Mouse (Mus musculus): Measurements from ENCODE around the gene Gm11562. TPM values are rescaled to one million over a fixed set of nuclear protein-coding genes. Genes with fewer than 3 reads are reported as not detected.
"Not testable (repeated sequence)": the region's sequence is repeated elsewhere in the genome, so short reads cannot be mapped to it uniquely, and the experiment has no call there.

Gene Gm11562
- polyA plus RNA-seq, 1 experiment: not detected

GRCm38 (mm10) chr11:99646444-99646843, 26.2 kb upstream of the Gm11562 start:
- 75% methylated on average over 15 of the region's 15 CpGs for WGBS
- no peak overlapping the region for H3K27ac ChIP-seq (ENCODE audit: insufficient read depth, low read depth, low read length)
- H3K4me1 ChIP-seq (ENCODE audit: control insufficient read depth, insufficient read depth, low read length): no peaks in the 10 kb centered on the region
- H3K27me3 ChIP-seq (replicated peaks; ENCODE audit: control insufficient read depth, insufficient read depth, low read length): no peaks in the 10 kb centered on the region
- TF ChIP-seq CTCF (conservative IDR thresholded peaks at IDR 0.05; ENCODE audit: insufficient read depth, insufficient read length, low read depth, low read length) (no peak), POLR2A (IDR thresholded peaks at IDR 0.05; ENCODE audit: low read depth, low read length) (no peak)
- H3K4me3 ChIP-seq (ENCODE audit: insufficient read depth, low read depth, low read length): no peak overlapping the region
- no peak for DNase-seq
- H3K36me3 ChIP-seq (ENCODE audit: control insufficient read depth, insufficient read depth, low read length): no peaks in the 10 kb centered on the region

GRCm38 (mm10) chr11:99644351-99644750, 24.1 kb upstream of the Gm11562 start:
- Histone ChIP-seq H3K4me3 (ENCODE audit: insufficient read depth, low read depth, low read length) (no peak overlapping the region), H3K4me1 (ENCODE audit: control insufficient read depth, insufficient read depth, low read length) (no peaks in the 10 kb centered on the region), H3K27ac (ENCODE audit: insufficient read depth, low read depth, low read length) (no peak overlapping the region), H3K36me3 (ENCODE audit: control insufficient read depth, insufficient read depth, low read length) (no peaks in the 10 kb centered on the region), H3K27me3 (replicated peaks; ENCODE audit: control insufficient read depth, insufficient read depth, low read length) (no peaks in the 10 kb centered on the region)
- 77% methylated on average over 3 of the region's 3 CpGs for WGBS
- TF ChIP-seq CTCF (conservative IDR thresholded peaks at IDR 0.05; ENCODE audit: insufficient read depth, insufficient read length, low read depth, low read length): no peak
- no peak for TF ChIP-seq POLR2A (IDR thresholded peaks at IDR 0.05; ENCODE audit: low read depth, low read length)
- no peak for DNase-seq

DNA sequence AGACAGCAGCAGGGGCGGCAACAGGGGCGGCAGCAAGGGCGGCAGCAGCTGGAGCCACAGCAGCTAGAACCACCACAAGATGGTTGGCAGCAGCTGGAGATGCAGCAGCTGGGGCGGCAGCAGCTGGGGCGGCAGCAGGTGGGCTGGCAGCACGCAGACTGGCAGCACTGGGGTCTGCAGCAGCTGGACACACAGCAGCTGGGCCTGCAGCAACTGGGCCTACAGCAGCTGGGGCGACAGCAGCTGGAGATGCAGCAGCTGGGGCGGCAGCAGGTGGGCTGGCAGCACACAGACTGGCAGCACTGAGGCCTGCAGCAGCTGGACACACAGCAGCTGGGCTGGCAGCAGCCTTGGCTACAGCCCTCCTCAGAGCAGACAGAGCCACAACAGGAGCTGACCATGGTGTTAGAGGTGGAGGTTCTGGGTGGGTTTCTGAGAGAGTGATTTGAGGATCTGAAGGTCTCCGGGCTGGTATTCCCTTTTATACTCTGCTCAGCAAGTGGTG, 23.5 kb upstream of the Gm11562 start, which contains the start of gene Krtap4-7:
Krtap4-7 (minus strand) TSS at position 455 of the 505 bp plus-strand sequence.
- DNase-seq; H3K27me3 ChIP-seq (replicated peaks; ENCODE audit: control insufficient read depth, insufficient read depth, low read length); H3K4me3 ChIP-seq (ENCODE audit: insufficient read depth, low read depth, low read length); H3K4me1 ChIP-seq (ENCODE audit: control insufficient read depth, insufficient read depth, low read length); H3K27ac ChIP-seq (ENCODE audit: insufficient read depth, low read depth, low read length); H3K36me3 ChIP-seq (ENCODE audit: control insufficient read depth, insufficient read depth, low read length): not testable (repeated sequence)
- WGBS: 82% methylated on average over 9 of the region's 9 CpGs

DNA sequence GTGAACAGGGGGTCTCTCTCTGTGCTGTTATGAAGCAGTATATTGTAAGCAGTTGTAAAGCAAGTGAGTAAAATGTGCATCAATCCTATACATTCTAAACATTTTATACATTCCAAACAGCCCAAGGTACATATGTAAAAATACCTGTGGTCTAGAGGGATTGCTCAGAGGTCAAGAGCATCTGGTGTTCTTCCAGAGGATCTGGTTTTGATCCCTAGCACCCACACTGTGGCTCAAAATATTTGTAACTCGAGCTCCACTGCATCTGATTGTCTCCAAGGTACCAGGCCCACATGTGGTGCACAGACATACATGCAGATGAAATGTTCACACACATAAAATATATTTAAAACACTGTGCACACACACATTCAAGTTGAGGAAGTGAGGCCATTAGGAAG, 20.7 kb upstream of the Gm11562 start:
- Histone ChIP-seq H3K36me3 (ENCODE audit: control insufficient read depth, insufficient read depth, low read length) (no peaks in the 10 kb centered on the region), H3K27me3 (replicated peaks; ENCODE audit: control insufficient read depth, insufficient read depth, low read length) (no peaks in the 10 kb centered on the region), H3K27ac (ENCODE audit: insufficient read depth, low read depth, low read length) (no peak overlapping the region), H3K4me1 (ENCODE audit: control insufficient read depth, insufficient read depth, low read length) (no peaks in the 10 kb centered on the region), H3K4me3 (ENCODE audit: insufficient read depth, low read depth, low read length) (no peak overlapping the region)
- no peak for TF ChIP-seq POLR2A (IDR thresholded peaks at IDR 0.05; ENCODE audit: low read depth, low read length)
- TF ChIP-seq CTCF (conservative IDR thresholded peaks at IDR 0.05; ENCODE audit: insufficient read depth, insufficient read length, low read depth, low read length): no peak
- 43% methylated on average over 1 of the region's 1 CpGs for WGBS
- DNase-seq: no peak

DNA sequence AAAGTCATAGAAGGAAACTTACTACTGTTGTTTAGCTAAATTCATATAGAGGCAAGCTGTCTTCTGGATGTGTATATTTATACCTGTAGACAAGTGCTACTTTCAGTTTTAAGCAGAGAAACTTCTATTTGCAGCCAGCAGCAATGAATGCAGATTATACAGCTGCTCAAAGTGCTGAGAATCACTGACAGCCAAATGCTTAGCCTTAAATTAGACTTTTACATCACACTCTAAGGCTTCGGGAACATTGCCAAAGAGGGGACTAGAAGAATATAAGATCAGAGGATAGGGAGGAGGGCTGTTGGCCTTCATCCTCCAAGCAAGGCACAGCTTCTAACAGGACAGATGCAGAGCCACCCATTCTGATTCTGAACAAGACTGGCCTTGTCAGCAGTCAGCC, 16.9 kb upstream of the Gm11562 start:
- WGBS: 56% methylated on average over 1 of the region's 1 CpGs
- no peaks in the 10 kb centered on the region for H3K4me1 ChIP-seq (ENCODE audit: control insufficient read depth, insufficient read depth, low read length)
- no peaks in the 10 kb centered on the region for H3K27me3 ChIP-seq (replicated peaks; ENCODE audit: control insufficient read depth, insufficient read depth, low read length)
- no peak for TF ChIP-seq CTCF (conservative IDR thresholded peaks at IDR 0.05; ENCODE audit: insufficient read depth, insufficient read length, low read depth, low read length)
- no peak for TF ChIP-seq POLR2A (IDR thresholded peaks at IDR 0.05; ENCODE audit: low read depth, low read length)
- H3K36me3 ChIP-seq (ENCODE audit: control insufficient read depth, insufficient read depth, low read length): no peaks in the 10 kb centered on the region
- H3K4me3 ChIP-seq (ENCODE audit: insufficient read depth, low read depth, low read length): no peak overlapping the region
- DNase-seq: no peak
- H3K27ac ChIP-seq (ENCODE audit: insufficient read depth, low read depth, low read length): no peak overlapping the region

- Histone ChIP-seq H3K27me3 (replicated peaks; ENCODE audit: control insufficient read depth, insufficient read depth, low read length) (no peaks in the 10 kb centered on the region), H3K4me3 (ENCODE audit: insufficient read depth, low read depth, low read length) (no peak within 1 kb of the TSS), H3K27ac (ENCODE audit: insufficient read depth, low read depth, low read length) (no peak within 1 kb of the TSS), H3K4me1 (ENCODE audit: control insufficient read depth, insufficient read depth, low read length) (no peaks in the 10 kb centered on the region), H3K36me3 (ENCODE audit: control insufficient read depth, insufficient read depth, low read length) (no peaks in the 10 kb centered on the region)
- no peak for TF ChIP-seq CTCF (conservative IDR thresholded peaks at IDR 0.05; ENCODE audit: insufficient read depth, insufficient read length, low read depth, low read length)
- TF ChIP-seq POLR2A (IDR thresholded peaks at IDR 0.05; ENCODE audit: low read depth, low read length): no peak
- DNase-seq: no peak
- 27% methylated on average over 8 of the region's 8 CpGs for WGBS
Observed at GRCm38 (mm10) chr11:99634653-99635134, 14.5 kb upstream of the Gm11562 start, which contains the start of gene Krtap4-2. Gene Krtap4-2 (minus strand): TSS chr11:99635084.

DNA sequence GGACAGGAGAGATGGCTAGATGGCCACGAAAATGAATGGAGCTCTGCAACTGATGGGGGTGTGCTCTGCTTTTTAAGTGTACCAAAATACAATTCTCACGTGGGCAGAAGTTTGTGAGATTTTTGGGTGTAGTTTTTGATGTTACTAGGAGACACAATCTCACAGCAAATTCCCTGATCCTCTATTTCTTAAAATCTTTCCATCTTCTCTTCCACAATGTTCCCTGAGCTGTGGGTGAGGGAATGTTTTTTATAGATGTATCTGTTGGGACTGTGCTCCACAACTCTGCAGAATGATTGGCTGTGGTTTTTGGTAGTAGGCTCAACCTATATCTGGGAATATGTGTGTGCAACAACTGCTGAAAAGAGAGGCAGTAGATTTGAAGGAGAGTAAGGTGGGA, 13.1 kb upstream of the Gm11562 start:
- no peaks in the 10 kb centered on the region for H3K4me1 ChIP-seq (ENCODE audit: control insufficient read depth, insufficient read depth, low read length)
- H3K27me3 ChIP-seq (replicated peaks; ENCODE audit: control insufficient read depth, insufficient read depth, low read length): no peaks in the 10 kb centered on the region
- TF ChIP-seq CTCF (conservative IDR thresholded peaks at IDR 0.05; ENCODE audit: insufficient read depth, insufficient read length, low read depth, low read length) (no peak), POLR2A (IDR thresholded peaks at IDR 0.05; ENCODE audit: low read depth, low read length) (no peak)
- no peak overlapping the region for H3K4me3 ChIP-seq (ENCODE audit: insufficient read depth, low read depth, low read length)
- no peak overlapping the region for H3K27ac ChIP-seq (ENCODE audit: insufficient read depth, low read depth, low read length)
- no peak for DNase-seq
- no peaks in the 10 kb centered on the region for H3K36me3 ChIP-seq (ENCODE audit: control insufficient read depth, insufficient read depth, low read length)
- WGBS: 63% methylated on average over 2 of the region's 2 CpGs

Measured in kidney, adult 2 months (tissue).